Mouse (Mus musculus) ES-Bruce4 (cell line): ENCODE results near the gene Tmem218.

Source experiments
- CTCF ChIP-seq: IDR thresholded peaks from one replicate; pipeline ENCODE4 v1.8.1; 2011; ENCODE audit warnings: low read depth, low read length
- EP300 ChIP-seq: IDR thresholded peaks from 2 replicates; pipeline ENCODE4 v1.6.1; 2011; ENCODE audit warnings: low read depth, low read length; ENCODE audit not compliant: insufficient read depth
- POLR2A ChIP-seq: IDR thresholded peaks from one replicate; pipeline ENCODE4 v1.8.1; 2011; ENCODE audit warnings: low read length; ENCODE audit not compliant: insufficient read depth

DNA sequence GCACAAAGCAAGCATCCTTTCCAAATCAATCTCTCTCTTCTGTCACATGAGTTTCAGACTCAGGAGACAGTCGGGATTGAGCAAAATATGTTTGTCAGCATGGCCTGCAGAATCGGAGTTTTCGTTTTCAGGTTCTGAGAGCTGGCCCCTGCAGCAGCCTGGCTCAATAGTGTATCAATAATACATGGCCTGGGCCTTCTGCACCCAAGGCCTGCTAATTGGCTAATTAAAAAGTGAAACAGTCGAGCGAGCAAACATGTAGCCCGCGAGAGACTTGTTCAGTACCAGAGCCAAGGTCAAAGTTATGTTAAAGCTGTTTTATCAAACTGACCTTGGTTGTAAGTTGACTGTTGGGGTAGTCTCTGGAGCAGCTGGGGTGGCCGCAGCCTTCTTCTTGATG lies 12.7 kb downstream of the Tmem218 start:
- TF ChIP-seq POLR2A (no peak), CTCF (no peak), EP300 (no peak)
